Mouse (Mus musculus): ENCODE measurements at regions not wholly inside any gene's neighbourhood (a gene's known extent, or its start where the extent isn't known, plus 50 kb on each side); places are given as distances from the start of the nearest gene placed in this dataset.
A peak's percentile ranks its signal among the peaks of the same experiment; 100 is the strongest.

DNA sequence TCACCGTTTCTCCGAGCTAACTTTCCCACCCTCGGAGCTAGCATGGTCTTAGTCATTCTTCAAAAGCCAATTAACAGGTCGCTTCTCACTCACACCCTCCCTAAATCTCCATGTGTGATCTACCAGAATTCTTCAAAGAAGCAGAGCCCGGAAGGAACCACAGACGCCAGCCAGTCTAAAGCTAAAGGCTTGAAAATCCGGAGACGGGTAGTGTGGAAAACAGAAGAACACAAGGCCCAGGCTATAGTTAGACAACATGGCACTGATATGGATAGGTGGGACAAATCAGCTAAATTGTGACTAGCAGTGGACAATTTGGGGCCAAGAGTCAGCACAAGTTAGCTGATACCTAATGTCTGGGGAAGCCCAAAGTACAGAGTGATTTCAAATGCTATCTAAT, 387.0 kb upstream of the Trpc7 start:
- no peak for DNase-seq (ENCODE audit: low read depth, low spot score)

- no peak for DNase-seq (ENCODE audit: low read depth, low spot score)
Observed at GRCm38 (mm10) chr13:57281941-57282710, 386.3 kb upstream of the Trpc7 start.

DNA sequence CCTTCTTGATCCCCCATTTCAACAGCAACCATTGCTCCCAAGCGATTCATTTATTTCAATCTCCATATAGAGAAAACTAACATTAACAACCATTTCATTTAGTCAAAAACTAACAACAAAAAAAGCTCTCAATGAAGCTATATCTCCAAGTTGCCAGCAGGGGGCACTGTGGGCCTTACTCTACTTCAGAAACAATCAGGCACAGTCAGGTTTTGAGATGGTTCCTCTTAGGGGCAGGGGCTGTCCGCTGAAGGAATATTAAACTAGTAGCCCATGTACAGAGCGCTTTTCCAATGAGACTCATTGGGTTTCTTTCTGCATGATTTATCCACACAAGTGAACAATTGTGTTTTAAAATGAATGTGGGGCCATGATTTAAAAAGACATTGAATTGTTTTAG, 385.7 kb upstream of the Trpc7 start:
- peak; percentile 67 for DNase-seq (ENCODE audit: low read depth, low spot score)

- DNase-seq (ENCODE audit: low read depth, low spot score) = peak; percentile 57
Observed at GRCm38 (mm10) chr13:57278580-57278979, 382.8 kb upstream of the Trpc7 start.

DNA sequence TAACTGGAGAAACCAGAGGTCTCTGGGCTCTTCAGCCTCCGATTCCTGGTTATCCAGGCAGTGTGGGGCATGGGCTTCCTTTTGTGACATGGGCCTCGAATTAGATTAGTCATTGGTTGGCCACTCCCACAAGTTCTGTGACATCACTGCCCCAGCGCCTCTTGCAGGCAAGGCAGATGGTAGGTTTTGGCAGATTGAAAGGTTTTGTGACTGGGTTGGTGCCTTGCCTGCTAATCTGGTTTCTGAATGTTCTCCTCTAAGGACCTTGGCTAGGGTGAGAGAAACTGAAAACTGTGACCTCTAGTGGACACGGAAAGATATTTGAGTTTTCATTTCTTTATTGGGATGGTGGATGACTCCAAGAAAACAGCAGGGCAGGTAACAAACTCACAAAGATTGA, 381.3 kb upstream of the Trpc7 start:
- DNase-seq (ENCODE audit: low read depth, low spot score) = peak; percentile 72

DNA sequence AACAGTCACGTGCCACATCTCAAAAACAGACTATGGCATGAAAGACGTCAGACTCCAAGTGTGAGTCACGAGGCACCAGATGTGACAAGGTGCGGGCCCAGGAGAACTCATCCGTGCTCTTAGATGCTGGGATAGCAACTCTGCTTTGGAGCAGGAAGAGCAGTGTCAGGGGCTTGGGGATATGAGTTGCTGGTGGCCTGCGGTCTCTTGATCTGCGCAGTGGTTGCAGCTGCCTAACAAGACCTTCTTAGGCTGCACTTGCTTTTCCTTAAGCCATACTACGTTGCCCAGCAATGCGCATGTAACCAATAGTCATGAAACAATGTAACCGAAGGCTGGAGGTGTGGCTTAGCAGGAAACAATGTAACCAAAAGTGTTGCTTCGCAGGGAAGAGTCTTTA, 380.1 kb upstream of the Trpc7 start:
- no peak for DNase-seq (ENCODE audit: low read depth, low spot score)

DNA sequence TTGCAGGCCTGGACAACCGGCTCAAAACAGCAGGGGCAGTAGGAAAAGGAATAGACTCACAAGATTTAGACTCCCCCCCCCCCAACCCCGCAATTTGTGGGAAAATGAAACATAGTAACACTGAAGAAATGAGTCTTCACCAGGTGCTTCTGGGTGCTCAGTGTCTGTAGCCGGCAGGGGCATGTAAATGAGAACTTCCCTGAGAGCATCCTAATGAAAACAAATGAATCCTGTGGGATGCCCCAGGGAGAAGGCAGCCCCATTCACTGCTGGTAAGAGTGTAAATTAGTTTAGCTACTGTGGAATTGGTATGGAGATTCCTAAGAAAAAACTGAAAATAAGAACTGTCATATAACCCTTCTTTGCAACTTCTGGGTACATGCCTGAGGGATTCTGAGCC, 377.8 kb upstream of the Trpc7 start:
- DNase-seq (ENCODE audit: low read depth, low spot score) = no peak

GRCm38 (mm10) chr13:57269614-57270013, 373.8 kb upstream of the Trpc7 start:
- DNase-seq (ENCODE audit: low read depth, low spot score) = peak; percentile 76

DNA sequence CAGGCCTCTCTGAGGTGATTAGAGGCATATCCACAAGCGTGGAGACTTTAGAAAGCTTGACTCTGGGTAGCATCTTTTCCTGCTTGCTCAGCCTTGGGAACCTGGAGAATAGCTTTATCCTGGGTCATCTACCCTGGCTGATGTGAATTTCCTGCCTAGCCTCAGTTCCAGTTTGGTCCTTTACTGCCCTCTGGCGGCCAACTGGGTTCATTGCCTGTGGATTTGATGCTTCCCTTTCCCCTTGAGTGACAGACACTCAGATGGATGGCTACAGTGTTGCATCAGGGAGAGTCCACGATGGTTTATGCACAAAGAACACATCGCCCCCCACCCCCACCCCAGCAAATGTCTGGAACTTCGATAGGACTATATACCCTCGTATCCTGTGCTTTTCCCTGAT, 364.1 kb upstream of the Trpc7 start:
- DNase-seq (ENCODE audit: low read depth, low spot score) = peak; percentile 83

DNA sequence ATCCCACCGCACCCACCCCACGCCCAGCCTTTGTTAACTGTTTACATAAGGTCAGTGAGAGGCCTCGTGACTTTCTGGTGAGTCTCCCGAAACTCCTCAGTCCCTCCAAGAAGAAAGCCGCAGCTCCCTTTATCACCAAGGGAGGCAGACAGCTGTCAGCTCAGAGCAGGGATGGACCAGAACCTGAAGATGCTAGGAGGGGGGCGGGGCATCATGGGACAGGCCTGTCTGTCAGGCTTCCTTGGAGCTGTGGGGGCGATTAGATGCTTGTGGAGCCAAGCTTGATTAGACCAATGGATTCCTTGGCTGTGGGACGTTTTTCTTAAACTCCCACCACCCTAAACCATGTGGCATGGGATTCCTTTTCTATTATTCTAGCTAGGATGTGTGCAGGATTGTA, 363.7 kb upstream of the Trpc7 start:
- DNase-seq (ENCODE audit: low read depth, low spot score) = no peak

DNA sequence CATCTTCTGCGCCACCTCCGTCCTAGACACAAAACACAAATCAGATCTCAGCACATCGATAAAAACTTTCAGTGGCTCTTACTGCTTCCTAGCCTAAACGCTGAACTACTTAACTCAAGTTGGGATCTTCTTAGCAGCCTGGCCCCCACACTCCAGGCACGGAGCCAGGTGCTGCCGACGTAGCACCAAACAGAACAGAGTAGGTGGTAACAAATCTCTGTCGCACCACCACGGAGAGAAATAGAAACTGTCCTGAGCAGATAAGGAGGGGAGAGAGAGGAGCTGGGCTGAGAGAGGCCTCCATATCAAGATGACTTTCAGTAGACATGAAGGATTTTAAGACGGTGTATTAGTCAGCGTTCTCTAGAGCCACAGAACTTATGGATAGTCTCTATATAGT, 360.1 kb upstream of the Trpc7 start:
- peak; percentile 82 for DNase-seq (ENCODE audit: low read depth, low spot score)

GRCm38 (mm10) chr13:57249851-57250250, 354.1 kb upstream of the Trpc7 start:
- peak; percentile 25 for DNase-seq (ENCODE audit: low read depth, low spot score)

DNA sequence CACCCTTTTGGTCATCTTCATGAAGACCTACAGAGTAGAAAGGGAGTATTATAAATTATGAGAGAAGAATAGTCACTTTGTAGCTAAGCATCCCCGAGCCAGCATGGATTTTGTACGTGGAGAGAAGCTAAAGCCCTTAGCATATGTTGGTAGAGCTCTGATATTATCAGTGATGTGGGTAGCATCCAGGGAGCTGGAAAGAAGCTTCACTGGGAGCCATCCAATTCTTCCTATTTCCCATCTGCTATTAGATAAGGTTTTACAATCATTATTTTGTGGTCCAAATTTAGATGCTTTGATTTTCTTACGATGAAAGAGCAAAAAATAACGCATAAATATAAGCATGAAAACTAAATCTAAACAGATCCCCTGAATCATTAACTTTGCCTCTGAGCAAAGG, 353.6 kb upstream of the Trpc7 start:
- peak; percentile 76 for DNase-seq (ENCODE audit: low read depth, low spot score)

GRCm38 (mm10) chr13:57246238-57246963, 350.6 kb upstream of the Trpc7 start:
- peak; percentile 64 for DNase-seq (ENCODE audit: low read depth, low spot score)

- no peak for DNase-seq (ENCODE audit: low read depth, low spot score)
Observed at GRCm38 (mm10) chr13:57236917-57237316, 341.1 kb upstream of the Trpc7 start.

GRCm38 (mm10) chr13:57236211-57236610, 340.4 kb upstream of the Trpc7 start:
- DNase-seq (ENCODE audit: low read depth, low spot score) = no peak

DNA sequence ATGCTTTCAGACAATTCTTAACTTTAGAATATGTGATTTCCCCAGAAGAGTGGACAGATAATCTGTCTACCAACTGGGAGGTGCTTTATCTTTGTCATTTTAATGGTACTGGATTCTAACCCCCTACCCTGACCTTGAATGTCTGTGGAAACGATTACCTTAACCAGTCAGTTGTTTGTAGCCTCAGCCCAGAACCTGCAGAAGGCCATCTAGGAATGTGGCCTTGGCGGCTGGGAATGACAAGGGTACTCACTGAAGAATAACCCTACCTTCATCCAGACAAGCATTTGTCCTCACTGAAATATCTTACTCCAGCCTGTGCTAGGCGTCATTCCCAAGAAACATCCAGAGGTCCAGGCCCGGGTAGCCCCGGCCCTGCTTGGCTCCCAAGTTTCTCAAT, 337.1 kb upstream of the Trpc7 start:
- no peak for DNase-seq (ENCODE audit: low read depth, low spot score)

DNA sequence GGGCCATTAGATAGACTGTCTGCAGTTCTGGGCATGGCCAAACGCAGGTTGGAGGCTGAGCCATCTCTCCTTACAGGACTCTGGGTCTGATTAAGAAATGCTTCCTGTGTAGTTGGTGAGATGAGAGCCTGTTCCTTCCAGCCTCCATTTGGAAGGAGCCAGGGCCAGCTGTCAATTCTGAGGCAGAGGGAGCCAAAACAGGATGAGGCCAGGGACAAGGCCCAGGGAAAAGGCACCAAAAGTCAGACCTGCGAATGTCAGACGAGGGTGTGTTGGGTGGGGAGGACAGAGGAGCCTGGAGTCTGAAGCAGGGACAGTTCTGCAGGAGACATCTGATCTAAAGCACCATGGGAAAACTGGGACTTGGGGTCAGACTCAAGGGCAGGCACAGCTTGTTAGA, 335.9 kb upstream of the Trpc7 start:
- DNase-seq (ENCODE audit: low read depth, low spot score) = no peak

DNA sequence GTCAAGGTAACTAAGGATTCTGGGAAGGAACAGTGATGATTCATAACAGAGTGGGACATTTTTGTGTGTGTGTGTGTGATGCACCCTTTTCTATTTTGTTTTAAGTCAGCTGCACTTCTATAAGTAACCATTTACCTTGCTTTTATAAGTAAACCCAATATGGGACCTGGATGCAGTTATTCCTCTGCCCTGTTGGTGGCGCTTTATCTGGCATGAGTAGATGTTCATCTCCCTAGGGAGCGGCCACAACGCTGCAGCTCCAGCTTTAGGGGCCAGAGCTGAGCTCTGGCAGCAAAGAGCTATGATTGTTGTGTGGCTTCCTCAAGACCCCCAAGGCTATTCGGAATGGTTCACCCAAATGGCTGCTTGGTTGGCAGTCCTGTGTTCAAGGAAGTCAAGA, 334.5 kb upstream of the Trpc7 start:
- DNase-seq (ENCODE audit: low read depth, low spot score) = no peak

DNA sequence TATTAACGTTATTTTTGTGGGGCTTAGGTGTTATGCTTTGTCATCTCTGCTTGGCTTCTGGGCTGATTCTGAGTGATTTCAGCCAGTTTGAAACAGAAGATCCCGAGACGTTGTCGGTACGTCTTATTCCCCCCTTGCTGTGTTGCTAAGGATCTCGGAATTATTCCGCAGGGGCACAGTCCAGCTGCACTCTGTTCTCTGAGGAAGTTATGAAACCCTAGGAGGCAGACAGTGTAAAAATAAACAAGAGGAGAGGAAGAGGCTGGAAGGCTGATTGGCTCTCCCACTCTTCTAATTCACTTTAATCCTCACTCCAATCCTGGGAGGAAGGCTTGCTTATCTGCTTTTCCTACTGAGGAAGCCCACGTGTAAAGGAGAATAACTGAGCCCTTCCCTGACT, 325.3 kb upstream of the Trpc7 start:
- DNase-seq (ENCODE audit: low read depth, low spot score) = no peak

DNA sequence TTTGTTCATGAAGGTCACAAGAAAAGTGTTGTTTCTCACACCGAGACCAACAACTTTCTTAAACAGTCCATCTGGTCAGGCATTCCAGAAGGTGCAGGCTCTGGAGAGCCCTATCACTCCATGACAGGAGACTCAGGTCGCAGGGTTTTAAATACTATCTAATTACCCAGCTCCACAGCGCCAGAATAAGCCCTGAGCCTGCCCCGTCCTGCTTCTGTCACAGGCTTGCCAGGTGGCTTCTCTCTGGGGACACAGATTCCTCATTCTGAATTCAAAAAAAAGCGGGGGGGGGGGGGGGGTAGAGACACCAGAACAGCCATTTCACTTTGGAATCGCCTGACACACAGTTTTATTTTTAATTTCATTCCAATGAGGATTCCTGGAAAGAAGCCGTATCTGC, 320.4 kb upstream of the Trpc7 start:
- DNase-seq (ENCODE audit: low read depth, low spot score) = peak; percentile 29

DNA sequence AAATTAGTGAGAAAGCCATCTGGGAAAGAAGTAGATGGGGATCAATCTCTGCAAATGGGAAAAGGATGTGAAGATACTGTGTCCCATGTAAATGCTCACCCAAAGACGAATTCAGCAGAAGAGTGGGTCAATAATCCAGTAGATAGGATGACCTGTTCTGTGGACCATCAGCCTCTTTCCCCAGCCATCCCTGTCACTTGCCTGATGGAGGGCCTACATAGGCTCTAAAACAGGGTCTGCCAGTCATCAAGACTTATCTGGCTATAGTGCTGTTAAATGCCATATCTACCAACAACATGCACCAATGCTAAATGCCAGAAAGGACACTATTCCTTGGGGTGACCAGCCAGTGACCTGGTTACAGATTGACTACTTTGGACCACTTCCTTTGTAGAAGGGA, 316.5 kb upstream of the Trpc7 start:
- DNase-seq (ENCODE audit: low read depth, low spot score) = no peak

- peak; percentile 80 for DNase-seq (ENCODE audit: low read depth, low spot score)
Observed at GRCm38 (mm10) chr13:57191195-57191594, 295.4 kb upstream of the Trpc7 start.
